In genomic region chr3:130963625-130964024, GRCm38 (mm10) we compare ENCODE assay signal across 9 mouse cellular contexts.
DNase-seq lines count a peak whose midpoint lies in the region; ATAC-seq and TF ChIP-seq lines count a peak whose summit lies in the region.
"Had no signal": no experiment of that assay in that cellular context is flagged by ENCODE, and none has a peak within 500 bp of the region (broad histone marks: within the 10 kb centered on the region; RNA-seq: fewer than 3 reads in every experiment).

No protein-coding gene starts in this region.

- no peaks in the 10 kb centered on the region for H3K9me3 ChIP-seq in heart, embryonic 14.5 days (ENCODE audit: control insufficient read depth, low read length)
- no peaks in the 10 kb centered on the region for H3K9me3 ChIP-seq in limb, embryonic 12.5 days
- H3K9me3 ChIP-seq in stomach, postnatal 0 days (ENCODE audit: control insufficient read depth, low read length): no peaks in the 10 kb centered on the region

- no peak overlapping the region for H3K4me3 ChIP-seq in heart, embryonic 14.5 days (ENCODE audit: control insufficient read depth in 1 of 2, insufficient read depth in 1 of 2, low read depth in 1 of 2, low read length in 2 of 2)
- 0 out of 2 replicates have a peak overlapping the region, but pooled peaks have one; percentile 0 for H3K4me3 ChIP-seq in limb, embryonic 12.5 days (replicated peaks)
- no peak overlapping the region for H3K4me3 ChIP-seq in stomach, postnatal 0 days (ENCODE audit: low read depth, low read length)

- no peak for DNase-seq in heart, adult 9 months (ENCODE audit: low spot score in 2 of 2)
- peak; percentile 47 for DNase-seq in thymus, postnatal 14 days
- no peak for DNase-seq in thymus, adult 18-20 months
- no peak for DNase-seq in stomach, postnatal 0 days (ENCODE audit: low spot score)
- no peak for DNase-seq in adrenal gland, postnatal 25 days
- no peak for DNase-seq in urinary bladder, adult 18-20 months (ENCODE audit: low spot score in 2 of 2)
- DNase-seq: thymus, postnatal 25 days had no signal

- no peak overlapping the region for H3K27ac ChIP-seq in heart, embryonic 14.5 days (replicated peaks in 1 of 2; ENCODE audit: control insufficient read depth in 1 of 2, insufficient read depth in 1 of 2, low read depth in 2 of 2, low read length in 2 of 2)
- H3K27ac ChIP-seq in limb, embryonic 12.5 days: no peak overlapping the region
- no peak overlapping the region for H3K27ac ChIP-seq in stomach, postnatal 0 days (replicated peaks)

- ATAC-seq in heart, embryonic 14.5 days (ENCODE audit: insufficient number of reproducible peaks, insufficient read depth, low FRiP score, low read depth): no peak
- no peak for ATAC-seq in limb, embryonic 12.5 days (ENCODE audit: insufficient number of reproducible peaks, insufficient read depth, low FRiP score, low TSS enrichment, low read depth)
- ATAC-seq in stomach, postnatal 0 days (ENCODE audit: low FRiP score, low TSS enrichment): no peak

- no peak overlapping the region for H3K9ac ChIP-seq in heart, embryonic 14.5 days (ENCODE audit: low read length)
- no peak overlapping the region for H3K9ac ChIP-seq in limb, embryonic 12.5 days (replicated peaks)
- no peak overlapping the region for H3K9ac ChIP-seq in stomach, postnatal 0 days (ENCODE audit: low read length)

- no peak for TF ChIP-seq EP300 in stomach, postnatal 0 days (optimal IDR thresholded peaks at IDR 0.05)

- no peaks in the 10 kb centered on the region for H3K36me3 ChIP-seq in heart, embryonic 14.5 days (ENCODE audit: control insufficient read depth, insufficient read depth, low read length)
- no peaks in the 10 kb centered on the region for H3K36me3 ChIP-seq in limb, embryonic 12.5 days
- no peaks in the 10 kb centered on the region for H3K36me3 ChIP-seq in stomach, postnatal 0 days (ENCODE audit: control insufficient read depth, insufficient read depth, low read length)

- 48% methylated on average over 11 of the region's 11 CpGs for WGBS in heart, embryonic 14.5 days
- 24% methylated on average over 11 of the region's 11 CpGs for WGBS in limb, embryonic 12.5 days
- WGBS in stomach, postnatal 0 days: 35% methylated on average over 11 of the region's 11 CpGs

- no peaks in the 10 kb centered on the region for H3K27me3 ChIP-seq in heart, embryonic 14.5 days (ENCODE audit: control insufficient read depth, insufficient read depth, low read length)
- H3K27me3 ChIP-seq in limb, embryonic 12.5 days: 0 out of 2 replicates have a peak, but pooled peaks cover 2% of the 10 kb centered on the region
- no peaks in the 10 kb centered on the region for H3K27me3 ChIP-seq in stomach, postnatal 0 days (ENCODE audit: control insufficient read depth, insufficient read depth, low read length)

- peak overlapping the region; percentile 5; the same call in 1 of the 2 replicates for H3K4me2 ChIP-seq in heart, embryonic 14.5 days (ENCODE audit: low read length)
- H3K4me2 ChIP-seq in limb, embryonic 12.5 days: peak overlapping the region; percentile 34
- H3K4me2 ChIP-seq in stomach, postnatal 0 days (replicated peaks; ENCODE audit: low read depth): peak overlapping the region; percentile 23; the same call in 1 of the 2 replicates

- TF ChIP-seq CTCF in stomach, postnatal 0 days (IDR thresholded peaks at IDR 0.05; ENCODE audit: low read depth): no peak

- H3K4me1 ChIP-seq in heart, embryonic 14.5 days (ENCODE audit: control insufficient read depth in 2 of 2, insufficient read depth in 2 of 2, low read length in 2 of 2): peaks cover 4 to 5% of the 10 kb centered on the region in 2 experiments; a peak in 1 of 4 replicates
- peaks cover 13% of the 10 kb centered on the region for H3K4me1 ChIP-seq in limb, embryonic 12.5 days (replicated peaks)
- H3K4me1 ChIP-seq in stomach, postnatal 0 days (replicated peaks; ENCODE audit: control insufficient read depth, insufficient read depth): no peaks in the 10 kb centered on the region
